Mouse (Mus musculus) testis, adult 2 months (tissue): ENCODE data around the gene Aasdhppt.

Source experiments
- CTCF ChIP-seq: fragments of 200-500 bp; IDR thresholded peaks from 2 replicates; pipeline ENCODE4 v1.5.1; 2012; ENCODE audit warnings: low read depth, mild to moderate bottlenecking, inconsistent platforms, low read length, moderate library complexity; ENCODE audit not compliant: control insufficient read depth, insufficient read depth, insufficient replicate concordance
- POLR2A ChIP-seq: fragments of 200-500 bp; IDR thresholded peaks from 2 replicates; pipeline ENCODE4 v1.6.1; 2012; ENCODE audit warnings: low read depth, mild to moderate bottlenecking, inconsistent platforms, low read length, moderate library complexity; ENCODE audit not compliant: control insufficient read depth

- TF ChIP-seq CTCF = no peak
- TF ChIP-seq POLR2A = no peak
These were observed 4.7 kb upstream of the Aasdhppt start for GRCm38 (mm10) chr9:4313946-4314345.
